Mouse (Mus musculus) E14TG2a.4 (cell line): ENCODE results near the gene Cbfa2t2.

Experiments used
- CTCF ChIP-seq: conservative IDR thresholded peaks from 2 replicates; pipeline ENCODE4 v1.5.1; 2014; ENCODE audit warnings: low read length
- NANOG ChIP-seq: IDR thresholded peaks from 2 replicates; pipeline ENCODE4 v1.6.1; 2014; ENCODE audit warnings: borderline replicate concordance, low read length, mixed read lengths

- TF ChIP-seq CTCF (0 out of 2 replicates have a peak, but pooled peaks have one; percentile 6), NANOG (no peak)
Measured at GRCm38 (mm10) chr2:154507566-154508283, 71.4 kb downstream of the Cbfa2t2 start.
